Mouse (Mus musculus) limb, embryonic 11.5 days (tissue): Measurements from ENCODE around the gene Ppp5c. TPM values are rescaled to one million over a fixed set of nuclear protein-coding genes. Genes with fewer than 3 reads are reported as not detected.

Source experiments
- polyA plus RNA-seq: library from polyadenylated mRNA; unstranded; fragments of >200 nt; fragmentation: Nextera tagmentation; extraction: Ambion mirVana; gene quantifications from 2 replicates; pipeline ENCODE4 v1.2.1, GENCODE M21; 2014

Ppp5c gene
- polyA plus RNA-seq, 1 experiment from 2014 or later: 140 TPM

Other genes with a start within 250 kb of the Ppp5c start
- 28.5 and 30.9 TPM in 2 replicates for gene Slc1a5, start 246.6 kb downstream of the Ppp5c start, polyA plus RNA-seq
- gene Strn4, start 212.0 kb downstream of the Ppp5c start, polyA plus RNA-seq: 125 and 128 TPM in 2 replicates
- 25.4 and 29.3 TPM in 2 replicates for gene Fkrp, start 211.2 kb downstream of the Ppp5c start, polyA plus RNA-seq
- gene Prkd2, start 185.0 kb downstream of the Ppp5c start, polyA plus RNA-seq: 16.6 and 16.8 TPM in 2 replicates
- 14.6 and 15.7 TPM in 2 replicates for gene Dact3, start 152.6 kb downstream of the Ppp5c start, polyA plus RNA-seq
- gene Gng8, start 136.1 kb downstream of the Ppp5c start, polyA plus RNA-seq: 13.9 and 15.9 TPM in 2 replicates
- 0.24 and 0.44 TPM in 2 replicates for gene Ptgir, start 121.4 kb downstream of the Ppp5c start, polyA plus RNA-seq
- gene Calm3, start 103.8 kb downstream of the Ppp5c start, polyA plus RNA-seq: 176 and 201 TPM in 2 replicates
- gene Pnmal2, start 83.2 kb downstream of the Ppp5c start, polyA plus RNA-seq: 4.8 TPM in 2 replicates
- gene Pnmal1, start 68.2 kb downstream of the Ppp5c start, polyA plus RNA-seq: 2.0 and 2.1 TPM in 2 replicates
- 0.65 and 0.78 TPM in 2 replicates for gene Gm42372, start 44.8 kb downstream of the Ppp5c start, polyA plus RNA-seq
- gene Ccdc8, start 35.2 kb downstream of the Ppp5c start, polyA plus RNA-seq: 26.4 and 33.5 TPM in 2 replicates
- gene Hif3a, start 34.5 kb upstream of the Ppp5c start, polyA plus RNA-seq: 8.9 and 9.6 TPM in 2 replicates
- 0.12 and 0.24 TPM in 2 replicates for gene Psg16, start 46.1 kb upstream of the Ppp5c start, polyA plus RNA-seq
- gene Ceacam3, start 122.4 kb upstream of the Ppp5c start, polyA plus RNA-seq: not detected in 2 replicates
- gene Psg29, start 175.6 kb upstream of the Ppp5c start, polyA plus RNA-seq: not detected in 2 replicates